Comparison of ENCODE assay signal across 26 mouse cellular contexts in genomic region chr10:26761103-26761502, GRCm38 (mm10).
"Had no signal": no experiment of that assay in that cellular context is flagged by ENCODE, and none has a peak within 500 bp of the region (broad histone marks: within the 10 kb centered on the region; RNA-seq: fewer than 3 reads in every experiment).

No protein-coding gene starts in this region.

- H3K27me3 ChIP-seq: hindbrain, embryonic 12.5 days; kidney, embryonic 15.5 days; limb, embryonic 13.5 days; limb, embryonic 15.5 days; liver, embryonic 12.5 days had no signal

- H3K4me1 ChIP-seq: limb, embryonic 15.5 days had no signal

- H3K36me3 ChIP-seq: hindbrain, embryonic 10.5 days; hindbrain, embryonic 12.5 days; kidney, embryonic 15.5 days; limb, embryonic 13.5 days; limb, embryonic 15.5 days; liver, embryonic 12.5 days had no signal

- ATAC-seq: hindbrain, embryonic 16.5 days; intestine, embryonic 16.5 days; liver, embryonic 12.5 days had no signal

- H3K9me3 ChIP-seq: hindbrain, embryonic 10.5 days; hindbrain, embryonic 12.5 days; kidney, embryonic 15.5 days; limb, embryonic 13.5 days; limb, embryonic 15.5 days; liver, embryonic 12.5 days had no signal

- H3K4me2 ChIP-seq: heart, embryonic 11.5 days; hindbrain, embryonic 12.5 days; hindbrain, embryonic 14.5 days; kidney, embryonic 15.5 days; limb, embryonic 13.5 days; limb, embryonic 15.5 days; liver, embryonic 12.5 days had no signal

- H3K27ac ChIP-seq: hindbrain, embryonic 10.5 days; hindbrain, embryonic 12.5 days; hindbrain, embryonic 14.5 days; kidney, postnatal 0 days; left cerebral cortex, adult 2 months; limb, embryonic 13.5 days; limb, embryonic 15.5 days; liver, embryonic 12.5 days; liver, embryonic 14.5 days had no signal

- H3K9ac ChIP-seq: hindbrain, embryonic 12.5 days; hindbrain, embryonic 14.5 days; kidney, embryonic 15.5 days; limb, embryonic 13.5 days; limb, embryonic 15.5 days; liver, embryonic 12.5 days; liver, embryonic 14.5 days had no signal

- DNase-seq: gastrocnemius, adult 2 months; gastrocnemius, postnatal 10 days; gastrocnemius, postnatal 25 days; heart, adult 2 months; heart, postnatal 10 days; heart, postnatal 4 days; kidney, adult 11 months; kidney, adult 2 months; kidney, adult 9 months; kidney, postnatal 14 days; kidney, postnatal 36 days; layer of hippocampus, adult 9-11 months; left cerebral cortex, postnatal 4 days had no signal

- H3K4me3 ChIP-seq: gastrocnemius, adult 2 months; heart, adult 2 months; hindbrain, embryonic 10.5 days; hindbrain, embryonic 12.5 days; kidney, embryonic 15.5 days; left cerebral cortex, adult 2 months; limb, embryonic 13.5 days; limb, embryonic 15.5 days; liver, embryonic 12.5 days had no signal
